Mouse (Mus musculus) E14TG2a.4 (cell line): ENCODE measurements around the gene Epb41l4b.

Source experiments
- CTCF ChIP-seq: conservative IDR thresholded peaks from 2 replicates; pipeline ENCODE4 v1.5.1; 2014; ENCODE audit warnings: low read length
- NANOG ChIP-seq: IDR thresholded peaks from 2 replicates; pipeline ENCODE4 v1.6.1; 2014; ENCODE audit warnings: borderline replicate concordance, low read length, mixed read lengths
- POU5F1 ChIP-seq: IDR thresholded peaks from 2 replicates; pipeline ENCODE4 v1.6.1; 2014; ENCODE audit warnings: low read length, borderline replicate concordance

- TF ChIP-seq CTCF (no peak), NANOG (no peak), POU5F1 (no peak)
These were observed 177.6 kb downstream of the Epb41l4b start for GRCm38 (mm10) chr4:56965586-56966179.
